Mouse (Mus musculus) kidney, adult 18-20 months (tissue): ENCODE measurements around the gene Uggt2.
A peak's percentile ranks its signal among the peaks of the same experiment; 100 is the strongest.

ENCODE experiments used
- DNase-seq: peaks from one replicate; pipeline ENCODE4 v3.0.0; 2021

Uggt2 gene

DNA sequence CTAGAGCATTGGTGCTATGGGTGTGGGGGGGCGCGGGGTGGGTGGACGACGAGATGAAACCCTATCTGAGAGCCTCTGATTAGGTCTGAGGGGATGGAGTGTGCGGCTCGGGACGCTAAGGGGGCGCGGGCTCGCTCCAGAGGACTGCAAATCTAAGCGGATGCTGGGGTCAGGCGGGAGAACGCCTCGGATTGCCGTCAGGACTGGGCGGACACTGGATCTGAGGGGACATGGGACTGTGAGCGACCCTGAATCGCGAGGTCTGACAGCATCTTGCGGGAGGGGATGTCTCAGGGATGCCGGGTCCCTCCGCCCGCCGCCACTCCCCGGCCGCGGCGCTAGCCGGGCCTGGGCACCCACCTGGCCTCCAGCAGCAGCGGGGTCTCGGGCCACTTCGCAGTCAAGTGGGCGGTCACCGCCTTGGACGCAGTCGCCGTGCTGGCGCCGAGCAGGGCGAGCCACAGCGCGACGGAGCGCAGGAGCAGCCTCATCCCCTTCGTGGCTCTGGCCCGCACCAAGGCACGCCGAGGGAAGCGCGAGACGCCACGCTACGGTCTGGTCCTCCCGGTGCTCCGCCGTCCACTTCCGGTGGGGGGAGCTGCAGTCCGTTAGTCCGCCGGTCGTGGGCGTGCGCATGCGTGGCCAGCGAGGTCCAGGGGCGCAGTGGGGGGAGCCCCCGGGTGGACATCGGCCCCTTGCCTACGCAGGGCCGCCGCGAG lies at the start of gene Uggt2:
TSS of gene Uggt2 (minus strand) at position 580 of the 719 bp plus-strand sequence.
- peak; percentile 79 for DNase-seq

DNA sequence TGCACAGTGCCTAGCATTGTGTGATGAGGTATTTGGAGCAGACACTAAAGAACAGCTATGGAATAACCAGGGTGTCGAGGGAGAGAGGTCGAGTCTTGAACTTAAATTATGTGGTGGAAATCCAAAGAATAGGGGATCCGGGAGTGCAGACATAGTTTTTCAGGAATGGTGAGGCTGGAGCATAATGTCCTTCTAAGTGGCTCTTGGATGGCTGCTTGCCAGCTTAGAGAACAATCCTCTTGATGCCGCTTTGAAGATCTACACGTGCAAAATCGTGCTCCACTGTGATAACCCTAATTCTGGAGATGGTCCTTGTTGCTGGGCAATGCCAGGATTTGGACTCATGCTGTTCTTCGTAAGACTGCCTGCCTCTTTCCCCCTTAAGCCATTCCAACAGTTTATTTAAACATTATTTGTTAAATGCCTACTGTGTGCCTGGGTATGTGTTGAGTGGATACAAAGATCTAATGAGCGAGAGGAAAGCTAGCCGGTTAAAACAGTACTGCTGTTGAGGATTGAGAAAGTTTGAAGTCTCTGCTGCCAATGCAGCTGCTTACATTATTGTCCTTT lies 40.2 kb upstream of the Uggt2 start:
- no peak for DNase-seq

DNA sequence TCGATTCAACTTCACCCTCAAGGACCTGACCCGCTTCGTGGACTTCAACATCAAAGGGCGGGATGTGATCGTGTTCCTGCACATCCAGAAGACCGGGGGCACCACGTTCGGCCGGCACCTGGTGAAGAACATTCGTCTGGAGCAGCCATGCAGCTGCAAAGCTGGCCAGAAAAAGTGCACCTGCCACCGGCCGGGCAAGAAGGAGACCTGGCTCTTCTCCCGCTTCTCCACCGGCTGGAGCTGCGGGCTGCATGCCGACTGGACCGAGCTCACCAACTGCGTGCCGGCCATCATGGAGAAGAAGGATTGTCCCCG lies 39.5 kb upstream of the Uggt2 start:
- DNase-seq: no peak

DNA sequence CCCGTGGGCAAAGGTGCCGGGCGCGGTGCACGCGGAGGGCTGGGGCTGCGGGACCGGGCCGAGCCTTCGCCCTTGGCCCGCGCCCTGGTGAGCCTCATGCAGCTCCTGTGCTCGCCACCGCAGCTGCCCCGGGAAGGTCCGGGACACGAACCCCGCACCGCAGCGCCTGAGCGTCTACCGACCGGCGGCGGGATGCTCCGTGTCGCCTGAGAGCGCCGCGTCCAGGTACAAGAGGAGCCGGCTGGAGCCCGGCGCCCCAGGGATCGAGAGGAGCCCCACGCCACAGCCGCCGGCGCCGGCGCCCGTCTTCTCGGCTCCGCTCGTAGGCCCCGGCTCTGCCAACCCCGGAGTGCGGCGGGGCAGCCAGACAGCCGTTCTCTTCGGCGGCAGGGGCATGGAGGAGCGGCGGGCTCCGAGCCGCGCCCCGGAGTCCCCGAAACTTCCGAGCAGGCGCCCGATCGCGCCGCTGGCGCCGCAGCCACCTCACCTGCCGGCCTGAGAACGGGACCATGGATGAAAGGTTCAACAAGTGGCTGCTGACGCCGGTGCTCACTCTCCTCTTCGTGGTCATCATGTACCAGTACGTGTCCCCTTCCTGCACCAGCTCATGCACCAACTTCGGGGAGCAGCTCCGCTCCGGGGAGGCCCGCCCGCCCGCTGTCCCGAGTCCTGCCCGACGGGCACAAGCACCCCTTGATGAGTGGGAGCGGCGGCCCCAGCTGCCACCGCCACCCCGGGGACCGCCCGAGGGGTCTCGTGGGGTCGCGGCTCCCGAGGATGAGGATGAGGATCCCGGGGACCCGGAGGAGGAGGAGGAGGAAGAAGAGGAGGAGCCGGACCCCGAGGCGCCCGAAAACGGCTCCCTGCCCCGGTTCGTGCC lies 38.9 kb upstream of the Uggt2 start, which contains the start of gene Hs6st3:
TSS of gene Hs6st3 (plus strand) at position 436 of the 880 bp plus-strand sequence.
- DNase-seq: peak; percentile 6

DNA sequence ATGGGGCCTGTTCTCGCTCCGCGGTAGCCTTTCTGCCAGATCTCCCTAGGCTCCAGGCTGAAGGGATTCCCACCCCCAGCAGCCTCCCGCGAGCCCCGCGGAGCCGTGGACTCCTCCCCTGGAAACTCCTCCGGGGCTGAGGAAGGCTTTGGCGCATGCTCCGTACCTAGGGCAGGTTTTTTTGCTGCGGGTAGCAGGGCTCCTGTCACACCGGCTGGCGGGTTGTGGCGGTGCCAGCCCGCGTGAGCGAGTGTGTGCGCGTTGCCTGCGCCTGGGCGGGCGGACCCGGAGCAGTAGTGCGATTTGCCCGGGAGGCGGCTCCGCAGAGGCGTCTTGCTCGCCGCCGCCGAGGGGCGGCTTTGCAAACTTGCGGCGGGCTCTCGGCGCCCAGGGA lies 38.3 kb upstream of the Uggt2 start:
- DNase-seq: peak; percentile 37

DNA sequence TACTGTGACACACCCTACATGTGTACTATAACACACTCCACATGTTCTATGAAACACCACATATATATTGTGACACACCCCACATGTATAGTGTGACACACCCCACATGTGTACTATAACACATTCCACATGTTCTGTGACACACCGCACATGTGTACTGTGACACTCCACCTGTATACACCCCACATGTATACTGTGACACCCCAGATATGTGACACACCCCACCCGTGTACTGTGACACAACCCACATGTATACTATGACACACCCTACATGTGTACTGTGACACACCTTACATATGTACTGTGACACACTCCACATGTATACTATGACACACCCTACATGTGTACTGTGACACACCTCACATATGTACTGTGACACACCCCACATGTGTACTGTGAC lies 28.1 kb upstream of the Uggt2 start:
- no peak for DNase-seq

DNA sequence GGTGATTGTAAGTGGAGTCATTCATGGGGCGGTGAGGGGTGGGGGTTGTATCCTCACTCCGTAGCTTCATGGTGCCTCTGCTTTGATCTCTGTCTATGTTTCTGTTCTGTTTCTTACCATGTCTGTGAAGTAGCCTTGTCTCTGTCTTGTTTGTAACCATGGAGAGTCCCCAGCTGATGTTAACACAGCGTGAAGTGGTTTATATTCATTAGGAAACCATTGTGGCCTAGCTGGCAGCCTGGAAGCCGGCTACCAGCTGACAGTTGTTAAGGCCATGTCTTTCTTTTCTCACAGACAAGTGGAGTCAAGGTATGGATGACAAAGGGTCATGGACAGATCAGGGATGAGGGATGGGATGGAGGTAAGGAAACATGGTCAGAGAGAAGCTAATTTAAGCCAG lies 26.6 kb upstream of the Uggt2 start:
- no peak for DNase-seq

DNA sequence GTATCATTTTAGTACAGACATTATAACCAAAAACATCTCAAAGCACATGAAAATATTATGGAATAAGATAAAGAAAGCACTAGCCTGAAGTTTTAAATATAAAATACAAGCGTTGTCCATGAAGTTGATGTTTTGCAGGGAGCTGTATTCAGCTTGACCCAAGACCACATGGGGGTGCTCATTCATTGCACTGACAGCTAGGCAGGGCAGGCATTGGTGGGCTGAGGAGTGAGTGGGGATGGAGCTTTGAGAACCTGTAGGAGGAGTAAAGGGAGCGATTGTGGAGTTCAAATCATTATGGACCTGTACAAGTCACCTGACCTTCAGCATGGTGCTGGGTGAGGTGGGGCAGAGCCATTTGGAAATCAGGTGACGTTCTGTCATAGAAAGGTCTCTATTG lies 24.8 kb upstream of the Uggt2 start:
- no peak for DNase-seq

DNA sequence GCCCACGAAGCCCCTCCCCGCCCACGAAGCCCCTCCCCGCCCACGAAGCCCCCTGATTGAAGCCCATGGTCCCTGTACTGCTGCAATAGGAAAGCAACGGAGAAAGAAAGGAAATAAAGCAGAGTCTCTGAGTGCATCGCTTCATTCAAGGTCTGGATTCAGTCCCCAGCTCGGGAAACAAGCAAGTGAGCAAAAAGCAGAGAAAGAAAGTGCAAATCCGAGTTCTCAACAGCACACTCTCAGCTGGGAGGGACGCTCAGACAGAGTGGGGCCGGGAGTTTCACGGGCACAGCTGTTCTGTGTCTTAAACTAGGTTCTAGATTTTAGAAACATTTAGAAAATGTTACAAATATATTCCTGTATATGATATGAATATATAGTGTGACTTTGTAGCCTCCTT lies 24.4 kb upstream of the Uggt2 start:
- no peak for DNase-seq

DNA sequence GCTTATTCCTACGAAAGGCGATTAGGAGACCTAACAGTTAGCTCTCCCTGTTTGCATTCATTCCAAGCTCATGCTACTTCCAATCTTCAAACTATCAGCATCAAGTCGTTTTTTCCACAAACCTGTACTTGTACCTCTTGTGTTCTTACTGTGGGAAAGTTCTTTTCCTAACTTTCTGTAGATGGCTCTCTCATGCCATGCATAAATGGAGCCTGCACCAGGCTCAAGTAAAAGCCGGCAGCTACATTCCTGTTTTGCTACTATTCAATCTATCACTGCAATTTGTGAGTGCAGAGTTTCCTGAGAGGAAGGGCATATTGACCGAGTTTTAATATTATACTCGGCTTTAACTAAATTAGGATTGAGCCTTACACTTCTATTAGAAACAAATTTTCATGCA lies 13.3 kb upstream of the Uggt2 start:
- DNase-seq: no peak

DNA sequence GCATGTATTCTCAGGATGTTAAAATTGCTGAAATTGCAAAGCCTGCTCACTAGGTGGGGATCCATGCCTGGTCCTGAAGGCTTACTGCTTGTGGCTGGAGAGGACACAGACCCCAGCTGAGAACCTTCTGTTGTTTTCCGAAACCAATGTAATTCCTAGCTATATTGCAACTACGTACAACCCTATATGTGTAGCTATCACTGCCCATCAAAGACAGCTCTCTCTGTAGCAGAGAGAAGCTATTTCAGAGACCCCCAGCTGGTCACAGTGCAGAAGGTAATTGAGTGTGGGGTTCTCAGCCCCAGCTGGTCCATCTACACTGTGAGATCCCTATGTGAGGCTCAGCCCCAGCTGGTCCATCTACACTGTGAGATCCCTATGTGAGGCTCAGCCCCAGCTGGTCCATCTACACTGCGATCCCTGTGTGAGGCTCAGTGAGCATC lies 10.6 kb upstream of the Uggt2 start:
- DNase-seq: no peak

DNA sequence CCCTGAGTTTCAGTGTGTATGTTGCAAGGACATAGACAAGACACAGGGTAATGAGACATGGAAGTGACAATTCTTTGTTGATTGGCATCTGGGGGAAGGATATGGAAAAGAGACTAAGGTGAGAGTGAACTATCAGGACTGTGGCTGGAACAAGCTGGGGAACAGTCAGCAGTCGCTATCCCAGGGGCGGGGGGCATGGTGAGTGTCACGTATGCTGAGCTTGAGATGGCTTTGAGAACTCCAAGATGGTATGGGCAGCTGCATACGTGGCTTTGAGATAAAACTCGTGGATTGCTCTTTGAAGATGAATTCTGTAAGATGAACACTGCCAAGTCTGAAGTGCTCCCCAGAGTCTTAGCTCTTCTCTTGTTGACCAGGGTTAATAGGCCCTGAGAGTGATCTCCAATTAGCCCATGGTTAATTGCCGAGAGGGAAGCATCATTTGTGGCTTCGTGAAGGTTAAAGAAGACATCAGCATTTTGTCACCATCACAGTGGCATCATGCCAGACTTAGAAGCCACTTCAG lies 9.6 kb upstream of the Uggt2 start:
- no peak for DNase-seq

DNA sequence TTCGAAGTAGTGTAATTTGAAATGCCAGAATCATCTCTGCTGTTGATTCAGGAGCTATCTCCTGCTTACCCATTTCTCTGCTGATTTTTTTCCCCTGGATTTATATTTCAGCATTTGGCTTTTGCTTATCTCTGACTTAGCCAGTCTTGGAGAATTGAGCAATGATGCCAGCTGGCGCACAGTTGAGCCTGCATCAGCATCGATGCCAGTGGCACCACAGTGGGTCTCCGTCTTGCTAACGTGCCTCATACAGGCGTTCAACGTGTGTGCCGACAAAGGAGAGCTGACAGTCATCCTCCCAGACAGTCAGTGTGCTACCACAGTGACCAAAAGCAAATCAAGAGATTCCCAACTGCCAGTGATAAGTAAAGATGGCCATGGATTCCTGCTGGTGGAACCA lies 8.4 kb upstream of the Uggt2 start:
- DNase-seq: no peak

DNA sequence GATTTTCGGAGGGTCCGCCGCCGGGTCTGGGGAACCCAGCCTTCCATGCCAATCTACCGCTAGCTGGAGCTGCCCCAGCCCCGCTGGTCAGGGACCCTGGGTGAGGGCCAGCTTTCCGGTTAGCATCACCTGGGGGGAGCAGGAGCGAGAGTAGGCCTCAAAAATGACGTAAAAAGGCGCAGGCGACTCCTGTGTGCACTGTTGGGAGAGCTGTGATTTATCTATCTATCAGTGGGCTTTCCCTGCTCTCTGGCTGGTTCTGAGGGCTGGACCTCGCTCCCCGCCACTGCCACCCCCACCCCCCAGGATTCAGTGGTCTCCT lies 301 bp upstream of the Uggt2 start:
- no peak for DNase-seq

DNA sequence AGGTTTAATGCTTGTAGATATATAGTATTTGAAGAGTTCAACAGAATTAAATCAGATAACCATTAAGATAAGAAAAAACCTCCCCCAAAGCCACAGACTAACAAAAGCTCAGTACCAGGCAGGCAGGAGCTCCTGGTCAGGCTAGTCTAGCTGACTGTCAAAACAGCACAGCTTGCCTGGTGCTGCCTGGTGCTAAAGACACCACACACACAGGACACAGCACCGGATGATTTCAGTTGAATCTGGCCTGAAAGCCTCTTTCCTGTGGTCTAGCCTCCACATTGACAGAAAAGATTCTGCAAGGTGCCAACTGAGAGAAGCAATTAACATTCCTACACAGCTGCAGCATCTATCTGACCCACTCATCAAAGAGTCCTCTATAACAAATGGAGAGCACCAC lies 37.4 kb downstream of the Uggt2 start:
- no peak for DNase-seq

DNA sequence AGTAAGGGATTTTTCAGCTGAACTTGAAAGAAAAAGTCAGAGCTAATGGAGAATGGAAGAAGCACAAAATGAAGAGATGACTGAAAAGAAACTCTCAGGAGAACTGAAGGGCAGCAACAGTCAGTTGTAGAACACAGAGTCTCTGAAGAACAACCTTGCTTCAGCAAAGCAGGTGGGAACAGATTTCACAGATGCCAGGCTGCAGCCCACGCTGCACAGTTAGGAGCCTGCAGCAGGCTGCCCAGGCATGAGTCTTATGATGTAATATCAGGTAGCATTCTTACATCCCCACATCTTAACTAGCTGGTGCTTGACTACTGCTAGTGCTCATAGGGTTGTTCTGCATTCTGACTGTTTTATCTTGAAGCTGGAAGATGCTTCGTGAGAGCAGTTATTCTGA lies 38.5 kb downstream of the Uggt2 start:
- DNase-seq: no peak

DNA sequence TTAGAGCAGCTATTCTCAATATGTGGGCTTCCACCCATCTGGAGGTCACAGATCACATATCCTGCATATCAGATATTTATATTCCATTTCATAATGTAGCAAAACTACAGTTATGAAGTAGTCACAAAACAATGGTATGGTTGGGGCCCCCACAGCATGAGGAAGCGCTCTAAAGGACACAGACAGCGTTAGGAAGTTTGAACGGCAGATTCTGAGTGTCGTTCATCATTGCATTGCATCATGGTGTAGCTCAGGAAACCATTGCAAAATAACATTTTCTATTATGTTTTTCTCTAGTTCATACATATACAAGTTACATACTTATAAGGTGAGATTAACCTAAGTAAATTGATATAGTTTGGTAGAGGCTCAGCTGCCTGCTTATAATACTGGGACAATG lies 42.2 kb downstream of the Uggt2 start:
- DNase-seq: no peak

DNA sequence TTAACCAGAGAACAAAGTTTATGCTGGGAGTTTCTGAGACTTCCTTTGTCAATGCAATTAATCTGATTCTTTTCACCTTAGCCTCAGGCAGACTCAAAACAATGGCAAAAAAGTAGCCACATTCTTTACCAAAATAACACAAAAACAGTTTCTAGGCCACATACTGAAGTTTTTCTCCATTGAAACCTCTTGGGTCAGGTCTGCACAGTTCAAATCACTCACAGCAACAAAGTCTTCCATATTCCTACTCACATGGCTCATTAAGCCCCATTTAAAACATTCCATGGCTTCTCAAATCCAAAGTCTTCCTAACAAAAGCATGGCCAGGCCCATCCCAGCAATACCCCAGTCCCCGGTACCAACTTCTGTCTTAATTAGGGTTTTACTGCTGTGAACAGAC lies 46.3 kb downstream of the Uggt2 start:
- no peak for DNase-seq

DNA sequence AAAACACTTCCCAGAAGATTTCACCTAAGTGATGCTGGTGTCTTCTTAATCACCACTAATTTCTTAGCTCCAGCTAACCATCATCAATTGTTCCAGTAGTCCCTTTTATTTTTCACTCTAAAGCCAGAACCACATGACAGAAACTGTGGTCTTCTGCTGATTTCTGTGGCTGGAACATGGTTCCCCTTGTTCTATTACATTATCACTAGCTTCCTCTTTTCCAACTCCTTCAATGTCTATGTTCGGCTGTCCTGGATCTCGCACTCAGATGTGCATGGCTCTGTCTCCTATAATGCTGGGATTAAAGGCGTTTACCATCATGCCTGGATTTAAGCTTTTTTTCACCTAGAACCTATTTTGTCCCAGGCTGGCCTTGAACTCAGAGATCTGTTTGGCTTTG lies 46.9 kb downstream of the Uggt2 start:
- DNase-seq: no peak

DNA sequence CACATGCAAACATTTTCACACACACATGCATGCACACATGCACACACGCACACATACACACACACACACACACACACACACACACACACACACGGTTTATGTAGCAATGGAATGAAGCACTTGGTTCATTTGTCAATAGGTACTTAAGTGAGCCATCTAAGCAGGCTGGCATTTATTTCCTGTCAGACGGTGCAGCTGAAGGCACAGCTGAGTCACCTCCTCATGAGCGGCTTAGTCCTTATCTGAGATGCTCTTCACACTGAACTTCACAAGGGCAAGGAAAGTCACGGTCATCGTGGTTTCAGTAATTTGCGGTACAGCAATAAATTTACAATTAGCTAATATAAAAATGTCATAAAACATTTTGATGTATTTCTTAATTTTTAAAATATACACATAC lies 55.5 kb downstream of the Uggt2 start:
- no peak for DNase-seq

DNA sequence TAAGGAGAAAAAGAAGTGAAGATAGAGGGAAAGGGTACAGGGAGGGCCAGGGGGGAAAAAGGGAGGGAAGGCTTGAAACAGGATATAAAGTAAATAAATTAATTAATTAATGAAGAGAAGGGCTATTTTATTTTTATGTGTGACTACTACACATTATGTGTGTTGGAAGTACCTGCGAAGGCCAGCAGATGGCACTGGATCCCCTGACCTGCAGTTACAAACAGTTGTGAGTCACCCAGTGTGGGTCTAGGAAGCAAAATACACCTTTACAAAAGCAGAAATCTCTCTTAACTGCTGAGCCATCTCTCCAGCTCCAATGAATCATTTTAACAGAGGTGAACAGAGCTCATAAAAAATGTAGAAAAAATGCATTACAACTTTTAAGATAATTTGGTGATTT lies 59.0 kb downstream of the Uggt2 start:
- DNase-seq: peak; percentile 44

DNA sequence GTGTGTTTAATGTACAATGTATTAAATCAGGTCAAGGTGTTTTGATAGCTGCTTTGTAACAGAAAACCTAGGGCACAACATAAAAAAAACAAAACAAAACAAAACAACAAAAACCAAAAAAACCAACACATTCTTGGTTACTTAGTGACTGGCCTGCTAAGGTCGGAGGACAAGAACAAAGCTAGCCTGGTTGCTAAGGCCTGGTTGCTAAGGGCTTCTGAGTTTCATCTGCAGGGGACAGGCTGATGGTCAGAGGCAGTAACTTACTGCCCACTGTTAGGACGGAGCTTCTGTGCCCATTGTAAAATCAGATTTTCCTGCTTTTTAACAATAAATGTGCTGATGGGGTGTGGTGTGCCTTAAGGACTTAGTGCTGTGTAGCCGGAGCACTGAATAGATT lies 61.5 kb downstream of the Uggt2 start:
- DNase-seq: no peak

DNA sequence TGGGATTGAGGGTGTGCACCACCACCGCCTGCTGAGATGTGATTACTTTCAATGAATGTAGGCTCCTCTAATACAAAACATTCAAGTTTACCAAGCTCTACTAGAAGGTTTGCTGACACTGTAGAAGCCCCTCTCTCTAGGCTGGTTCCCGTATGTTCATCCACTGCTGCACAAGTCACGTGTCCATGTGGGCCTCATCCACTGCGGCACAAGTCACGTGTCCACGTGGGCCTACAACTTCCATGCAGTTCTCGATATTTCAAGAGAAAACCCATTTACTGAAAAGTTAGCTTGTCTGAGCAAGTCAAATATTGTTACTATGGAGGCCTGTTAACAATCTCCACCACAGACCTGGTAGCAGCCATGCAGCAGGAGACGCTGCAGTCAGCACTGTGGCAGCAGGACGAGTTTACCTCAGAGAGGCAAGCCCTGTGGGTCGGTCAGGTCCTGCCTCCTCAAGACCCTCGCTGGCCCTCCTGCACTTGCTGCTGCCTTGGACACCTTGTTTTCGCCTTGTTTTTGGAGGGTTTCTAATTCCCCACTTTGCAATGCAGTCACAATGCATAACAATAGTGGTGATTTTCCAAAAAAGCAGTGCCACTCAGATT lies 62.0 kb downstream of the Uggt2 start:
- no peak for DNase-seq
